8 mouse cellular contexts compared by ENCODE assay signal in the genomic region with DNA sequence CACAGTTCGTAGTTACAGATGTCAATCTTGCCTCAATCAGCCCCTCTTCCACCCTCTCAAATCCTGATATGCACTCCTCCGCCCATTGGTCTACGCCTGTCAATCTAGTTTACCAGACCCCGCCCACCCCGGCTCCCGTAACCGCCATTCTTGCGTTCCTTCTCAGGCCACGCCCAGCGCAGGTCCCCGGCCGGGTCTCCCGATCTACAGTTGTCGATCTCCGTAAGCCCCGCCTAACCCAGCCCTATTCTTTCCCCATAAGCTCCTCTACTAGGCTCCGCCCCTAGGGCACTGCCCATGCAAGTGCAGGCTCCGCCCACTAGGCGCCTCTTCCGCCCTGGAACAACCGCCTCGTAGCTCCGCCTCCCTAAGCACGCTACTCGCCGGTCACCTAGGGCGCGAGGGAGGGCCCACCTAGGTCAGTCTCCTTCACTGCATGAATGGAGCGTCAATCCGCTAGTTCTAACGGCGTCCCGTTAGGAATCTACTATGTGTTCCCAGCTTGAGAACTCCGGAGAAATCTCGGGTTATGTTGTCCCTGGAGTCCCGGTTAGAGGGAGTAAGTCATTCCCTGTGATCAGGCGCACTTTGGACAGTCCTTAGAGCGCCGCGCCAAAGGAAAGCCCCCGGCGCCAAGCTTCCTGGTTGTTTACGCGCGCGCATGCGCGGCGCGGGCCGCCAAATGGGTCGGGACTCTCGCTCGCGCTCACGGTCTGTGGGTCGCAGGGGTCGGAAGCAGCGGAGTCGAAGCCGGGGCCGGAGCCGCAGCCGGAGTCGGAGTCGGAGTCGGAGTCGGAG. TPM values are rescaled to one million over a fixed set of nuclear protein-coding genes. Genes with fewer than 3 reads are reported as not detected.
DNase-seq lines count a peak whose midpoint lies in the region; ATAC-seq lines count a peak whose summit lies in the region.

A gene (plus strand): TSS at position 554 of the 798 bp plus-strand sequence.

- H3K27ac ChIP-seq in intestine, embryonic 14.5 days (ENCODE audit: low read depth) = peak within 1 kb of the TSS; percentile 88

- peak; percentile 91 for ATAC-seq in intestine, embryonic 14.5 days (replicated peaks; ENCODE audit: low FRiP score, low TSS enrichment, low read depth)

- intact Hi-C loops in left cerebral cortex, postnatal 14 days (cut with DNase I) = no loop called here

- under 1% methylated on average over 68 of the region's 68 CpGs for WGBS in intestine, embryonic 14.5 days

- peak within 1 kb of the TSS; percentile 97 for H3K4me3 ChIP-seq in intestine, embryonic 14.5 days (ENCODE audit: low read depth, low read length)

- H3K9ac ChIP-seq in intestine, embryonic 14.5 days (ENCODE audit: low read length) = peak within 1 kb of the TSS; percentile 89

- peaks cover 47% of the 10 kb centered on the region for H3K36me3 ChIP-seq in intestine, embryonic 14.5 days (ENCODE audit: control insufficient read depth, insufficient read depth, low read length)

- peak within 1 kb of the TSS; percentile 94 for H3K4me2 ChIP-seq in intestine, embryonic 14.5 days (ENCODE audit: low read length)

- peak; percentile 90 to 91 for DNase-seq in adrenal gland, adult 18-20 months (ENCODE audit: low spot score in 2 of 2)
- peak; percentile 100 for DNase-seq in embryo, embryonic 11 days
- DNase-seq in gastrocnemius, postnatal 25 days = peak; percentile 100
- peak; percentile 98 for DNase-seq in intestine, embryonic 14.5 days (ENCODE audit: low spot score)
- peak; percentile 99 to 100 for DNase-seq in left cerebral cortex, postnatal 14 days (ENCODE audit: low spot score in 2 of 2)
- peak; percentile 100 for DNase-seq in mesoderm, embryonic 11.5 days (ENCODE audit: low read depth, low spot score)
- DNase-seq in right cerebral cortex, postnatal 36 days (ENCODE audit: low spot score in 2 of 2) = peak; percentile 99 to 100
- DNase-seq in yolk sac, embryonic 10.5 days (ENCODE audit: low spot score) = peak; percentile 100

- H3K4me1 ChIP-seq in intestine, embryonic 14.5 days (replicated peaks; ENCODE audit: control insufficient read depth, insufficient read depth, low read length) = peaks cover 31% of the 10 kb centered on the region

- no peaks in the 10 kb centered on the region for H3K27me3 ChIP-seq in intestine, embryonic 14.5 days (replicated peaks; ENCODE audit: control insufficient read depth, insufficient read depth, low read length)

- no peaks in the 10 kb centered on the region for H3K9me3 ChIP-seq in intestine, embryonic 14.5 days (ENCODE audit: control insufficient read depth, low read length)

RNA-seq across cellular contexts. Expression of the gene that starts here (rescaled TPM):
- total RNA-seq in adrenal gland, adult 18-20 months (2021) = 10 to 100 TPM; 34.3 to 40.9 TPM
- 1 to 10 TPM; 7.9 to 8.3 TPM for total RNA-seq in gastrocnemius, postnatal 25 days (2021)
- polyA plus RNA-seq in intestine, embryonic 14.5 days (2014; fragmentation: Nextera tagmentation; extraction: Ambion mirVana) = 26.0 and 27.7 TPM in 2 replicates
- total RNA-seq in left cerebral cortex, postnatal 14 days (2021) = 10 to 100 TPM; 25.1 to 27.2 TPM

Comparison
In these comparisons a context has a peak if more than half of its experiments do, and no peak if none do; other contexts are left out.
1. Peak in every context shown above with its lines: DNase-seq, ATAC-seq, H3K4me3 ChIP-seq and H3K27ac ChIP-seq.